Mouse (Mus musculus) heart, adult 2 months (tissue): ENCODE results near the gene Anxa11.

Source experiments
- CTCF ChIP-seq: fragments of 200-600 bp; IDR thresholded peaks from 2 replicates; pipeline ENCODE4 v1.8.1; 2022; ENCODE audit warnings: antibody characterized with exemption, mild to moderate bottlenecking, moderate library complexity
- EP300 ChIP-seq: fragments of 200-500 bp; IDR thresholded peaks from 2 replicates; pipeline ENCODE4 v1.6.1; 2011; ENCODE audit warnings: low read depth, low read length, control low read depth; ENCODE audit not compliant: insufficient read depth
- POLR2A ChIP-seq: fragments of 200-500 bp; IDR thresholded peaks from 2 replicates; pipeline ENCODE4 v1.6.1; 2011; ENCODE audit warnings: mild to moderate bottlenecking, low read depth, low read length, control low read depth; ENCODE audit not compliant: insufficient read depth

GRCm38 (mm10) chr14:25840961-25841360 lies 995 bp upstream of the Anxa11 start:
- no peak for TF ChIP-seq EP300
- no peak for TF ChIP-seq POLR2A
- no peak for TF ChIP-seq CTCF
